Mouse (Mus musculus) limb, embryonic 13.5 days (tissue): ENCODE results near the gene Bzw2. TPM values are rescaled to one million over a fixed set of nuclear protein-coding genes. Genes with fewer than 3 reads are reported as not detected.

ENCODE experiments used
- ATAC-seq: fragments of 200-750 bp; cut with Nextera tagmentation; 2 replicates; pipeline ENCODE4 v1.8.0; 2017; ENCODE audit warnings: low read depth, moderate number of reproducible peaks, moderate TSS enrichment; ENCODE audit not compliant: low FRiP score
- H3K27ac ChIP-seq: fragments of 300-500 bp; sonication (generic); 2 replicates; pipeline ENCODE4 v1.5.1; 2015; ENCODE audit warnings: inconsistent platforms, mild to moderate bottlenecking, moderate library complexity
- H3K27me3 ChIP-seq: fragments of 300-500 bp; sonication (generic); 2 replicates; pipeline ENCODE4 v1.6.1; 2015; ENCODE audit warnings: mild to moderate bottlenecking, inconsistent platforms
- H3K36me3 ChIP-seq: fragments of 300-500 bp; sonication (generic); 2 replicates; pipeline ENCODE4 v1.6.1; 2015; ENCODE audit warnings: inconsistent platforms, mild to moderate bottlenecking, moderate library complexity
- H3K4me1 ChIP-seq: fragments of 300-500 bp; sonication (generic); 2 replicates; pipeline ENCODE4 v1.6.1; 2015; ENCODE audit warnings: inconsistent platforms
- H3K4me2 ChIP-seq: fragments of 300-500 bp; sonication (generic); replicated peaks from 2 replicates; pipeline ENCODE4 v1.6.1; 2015; ENCODE audit warnings: inconsistent platforms, mild to moderate bottlenecking, moderate library complexity
- H3K4me3 ChIP-seq: fragments of 300-500 bp; sonication (generic); 2 replicates; pipeline ENCODE4 v1.5.1; 2015; ENCODE audit warnings: moderate library complexity, mild to moderate bottlenecking, inconsistent platforms
- H3K9ac ChIP-seq: fragments of 300-500 bp; sonication (generic); 2 replicates; pipeline ENCODE4 v1.6.1; 2015; ENCODE audit warnings: mild to moderate bottlenecking, inconsistent platforms
- H3K9me3 ChIP-seq: fragments of 300-500 bp; sonication (generic); 2 replicates; pipeline ENCODE4 v1.6.1; 2016; ENCODE audit warnings: inconsistent platforms
- WGBS: fragments of 180-500 bp; shearing (Covaris S2); methylation state at CpG from one replicate; pipeline ENCODE4 v1.1.7; 2015; 5-methylcytosine and 5-hydroxymethylcytosine counted together
- polyA plus RNA-seq: library from polyadenylated mRNA; unstranded; fragments of >200 nt; fragmentation: Nextera tagmentation; extraction: Ambion mirVana; gene quantifications from 2 replicates; pipeline ENCODE4 v1.2.1, GENCODE M21; 2015

The Bzw2 gene
- polyA plus RNA-seq, 1 experiment from 2014 or later: 259 TPM

DNA sequence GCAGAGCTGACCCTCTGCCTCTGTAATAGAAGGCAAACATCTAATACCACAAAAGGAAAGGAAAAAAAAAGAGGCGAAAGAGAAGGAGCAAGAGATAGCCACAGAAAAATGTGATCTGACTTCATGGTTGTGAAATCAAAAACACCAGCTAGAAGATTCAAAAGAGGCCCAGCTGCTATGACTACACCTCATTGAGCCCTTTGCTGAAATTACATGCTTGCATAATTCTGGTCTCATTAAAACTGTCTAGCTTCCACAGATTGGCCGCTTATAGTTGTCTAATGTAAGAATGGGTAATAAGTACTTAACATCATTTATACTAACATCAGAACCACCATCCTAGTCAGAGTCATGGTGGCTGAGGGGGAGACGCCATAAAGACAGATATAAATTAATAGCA is 25.2 kb downstream of the Bzw2 start:
- ATAC-seq: no peak
- H3K9ac ChIP-seq: no peak overlapping the region
- H3K27me3 ChIP-seq: no peaks in the 10 kb centered on the region
- no peaks in the 10 kb centered on the region for H3K9me3 ChIP-seq
- peaks cover 60% of the 10 kb centered on the region for H3K36me3 ChIP-seq
- no peaks in the 10 kb centered on the region for H3K4me1 ChIP-seq
- 88% methylated on average over 3 of the region's 3 CpGs for WGBS
- no peak overlapping the region for H3K4me3 ChIP-seq
- no peak overlapping the region for H3K27ac ChIP-seq
- no peak overlapping the region for H3K4me2 ChIP-seq

DNA sequence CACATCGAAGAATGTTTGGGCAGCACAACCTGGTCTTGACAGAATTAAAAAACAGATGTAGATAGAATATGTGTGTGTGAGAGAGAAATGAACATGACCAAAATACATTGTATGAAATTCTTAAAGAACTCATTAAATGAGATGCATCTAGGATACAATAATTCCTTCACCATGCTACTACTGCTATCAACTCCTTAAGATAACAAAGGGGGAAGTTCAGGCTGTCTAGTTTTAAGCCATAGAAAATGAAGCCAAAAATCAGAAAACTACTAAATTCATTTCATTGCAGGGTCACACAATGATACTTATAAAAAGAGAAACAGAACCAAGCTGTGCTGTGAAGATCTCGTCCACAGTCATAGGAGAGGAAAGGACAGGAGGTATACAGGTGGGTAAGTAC is 25.6 kb downstream of the Bzw2 start:
- no peak for ATAC-seq
- H3K27ac ChIP-seq: no peak overlapping the region
- H3K27me3 ChIP-seq: no peaks in the 10 kb centered on the region
- no peaks in the 10 kb centered on the region for H3K4me1 ChIP-seq
- H3K4me3 ChIP-seq: no peak overlapping the region
- no peak overlapping the region for H3K9ac ChIP-seq
- H3K4me2 ChIP-seq: no peak overlapping the region
- 97% methylated on average over 2 of the region's 2 CpGs for WGBS
- no peaks in the 10 kb centered on the region for H3K9me3 ChIP-seq
- H3K36me3 ChIP-seq: peaks cover 60% of the 10 kb centered on the region

DNA sequence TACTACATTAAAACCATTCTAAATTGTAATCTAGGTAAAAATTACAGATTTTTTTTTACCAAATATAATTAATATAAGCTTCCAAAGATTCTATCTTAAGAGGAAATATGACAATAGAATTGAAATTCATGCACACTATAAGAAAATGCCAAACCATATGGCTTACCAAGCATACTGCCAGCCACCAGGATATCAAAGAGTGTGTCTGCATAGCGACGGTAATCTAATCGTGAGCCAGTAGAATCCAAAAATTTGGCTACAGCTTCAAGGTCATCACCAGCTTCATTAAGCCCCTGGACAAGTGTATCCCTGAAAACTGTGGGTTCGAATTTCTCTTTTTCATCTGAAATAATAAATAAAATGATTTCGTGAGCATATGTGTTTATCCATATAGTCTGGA is 28.1 kb downstream of the Bzw2 start:
- Histone ChIP-seq H3K27me3 (no peaks in the 10 kb centered on the region), H3K4me2 (no peak overlapping the region), H3K27ac (no peak overlapping the region), H3K4me1 (0 out of 2 replicates have a peak, but pooled peaks cover 1% of the 10 kb centered on the region), H3K36me3 (peaks cover 54% of the 10 kb centered on the region), H3K9ac (no peak overlapping the region), H3K9me3 (no peaks in the 10 kb centered on the region), H3K4me3 (no peak overlapping the region)
- no peak for ATAC-seq
- 94% methylated on average over 5 of the region's 5 CpGs for WGBS

DNA sequence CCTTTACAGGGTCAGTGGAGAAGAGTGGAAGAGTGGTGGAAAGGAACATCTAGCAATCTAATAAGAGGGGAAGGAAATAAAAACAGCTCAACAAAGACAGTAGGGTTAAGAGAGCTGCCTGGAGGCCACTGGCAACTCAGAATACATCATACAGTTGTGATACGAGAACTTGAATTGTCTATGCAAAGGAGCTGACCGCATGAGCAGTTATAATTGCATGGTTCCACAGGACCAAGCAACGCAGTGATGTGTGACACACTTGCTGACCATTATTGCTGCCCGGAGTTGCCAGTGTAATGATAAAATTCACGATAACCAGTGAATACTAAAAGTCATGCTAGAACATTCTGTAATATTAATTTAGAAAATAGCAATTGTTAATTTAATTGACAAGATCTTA is 31.8 kb downstream of the Bzw2 start:
- peaks cover 4% of the 10 kb centered on the region; the same call in 1 of the 2 replicates for H3K4me1 ChIP-seq
- no peak overlapping the region for H3K4me2 ChIP-seq
- no peak overlapping the region for H3K27ac ChIP-seq
- no peak overlapping the region for H3K4me3 ChIP-seq
- peaks cover 51% of the 10 kb centered on the region for H3K36me3 ChIP-seq
- 88% methylated on average over 5 of the region's 5 CpGs for WGBS
- no peak for ATAC-seq
- no peaks in the 10 kb centered on the region for H3K27me3 ChIP-seq
- H3K9me3 ChIP-seq: no peaks in the 10 kb centered on the region
- H3K9ac ChIP-seq: no peak overlapping the region

DNA sequence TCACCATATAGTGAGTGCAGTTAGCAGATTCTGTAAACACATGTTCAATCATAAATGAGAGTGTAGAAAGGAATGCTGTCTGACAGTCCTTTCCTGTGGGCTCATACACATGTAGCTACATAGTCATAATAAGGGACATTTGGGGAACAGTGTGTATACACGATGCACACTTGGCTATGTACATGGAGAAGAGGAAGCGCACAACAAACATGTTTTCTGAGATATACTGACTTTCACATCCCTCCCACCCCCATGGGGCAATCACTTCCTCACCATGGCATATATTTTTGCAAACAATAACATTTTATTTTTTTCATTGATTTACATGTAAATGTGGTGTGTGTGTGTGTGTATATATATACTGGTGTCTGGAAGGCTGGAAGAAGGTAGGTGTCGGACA is 38.6 kb downstream of the Bzw2 start:
- Histone ChIP-seq H3K9me3 (no peaks in the 10 kb centered on the region), H3K9ac (no peak overlapping the region), H3K4me3 (no peak overlapping the region), H3K36me3 (peaks cover 80% of the 10 kb centered on the region), H3K4me2 (no peak overlapping the region), H3K27ac (no peak overlapping the region), H3K27me3 (no peaks in the 10 kb centered on the region), H3K4me1 (no peaks in the 10 kb centered on the region)
- ATAC-seq: no peak
- 83% methylated on average over 3 of the region's 3 CpGs for WGBS

DNA sequence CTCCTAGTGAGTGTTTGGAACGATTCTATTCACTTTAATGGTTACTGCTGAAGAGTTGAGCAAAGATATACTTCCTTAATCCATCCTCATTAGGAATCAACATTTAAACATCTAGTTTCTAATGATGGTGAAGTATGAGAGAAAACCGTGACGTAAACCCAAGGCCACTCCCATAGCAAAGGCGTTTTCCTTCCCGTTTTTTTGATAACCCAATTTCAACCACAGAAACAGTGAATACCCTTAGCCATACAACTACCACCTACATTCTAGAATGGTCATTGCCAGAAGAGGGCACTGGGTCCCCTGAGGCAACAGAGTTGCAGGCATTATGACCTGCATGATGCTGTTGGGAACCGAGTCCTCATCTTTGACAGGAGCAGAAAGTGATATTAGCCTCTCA is 40.7 kb downstream of the Bzw2 start:
- ATAC-seq: no peak
- Histone ChIP-seq H3K27me3 (no peaks in the 10 kb centered on the region), H3K4me2 (no peak overlapping the region), H3K27ac (no peak overlapping the region), H3K9me3 (no peaks in the 10 kb centered on the region), H3K4me3 (no peak overlapping the region), H3K9ac (no peak overlapping the region), H3K4me1 (no peaks in the 10 kb centered on the region), H3K36me3 (peaks cover 79% of the 10 kb centered on the region)
- WGBS: 94% methylated on average over 6 of the region's 6 CpGs

DNA sequence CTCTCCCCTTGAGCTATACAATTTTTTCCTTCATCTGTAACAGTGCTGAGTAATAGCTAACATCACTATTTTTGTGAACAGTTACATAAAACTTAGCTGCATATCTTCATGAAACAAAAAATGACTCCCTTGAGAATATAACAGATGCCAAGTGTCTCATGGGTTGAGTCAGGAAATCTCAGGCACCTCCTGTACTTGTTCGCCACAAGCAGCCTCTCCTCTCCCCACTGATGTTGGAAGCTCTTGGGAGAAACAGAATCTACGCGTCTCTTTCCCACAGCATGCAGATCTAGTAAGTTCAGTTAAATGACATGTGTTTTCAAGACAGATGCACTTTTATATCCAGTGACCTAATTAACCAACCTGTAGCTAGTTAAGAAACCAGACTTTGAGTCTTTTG is 45.8 kb downstream of the Bzw2 start:
- no peak overlapping the region for H3K9ac ChIP-seq
- no peak overlapping the region for H3K27ac ChIP-seq
- no peaks in the 10 kb centered on the region for H3K9me3 ChIP-seq
- 86% methylated on average over 3 of the region's 3 CpGs for WGBS
- H3K27me3 ChIP-seq: no peaks in the 10 kb centered on the region
- ATAC-seq: no peak
- no peak overlapping the region for H3K4me2 ChIP-seq
- H3K4me1 ChIP-seq: no peaks in the 10 kb centered on the region
- no peak overlapping the region for H3K4me3 ChIP-seq
- peaks cover 90% of the 10 kb centered on the region for H3K36me3 ChIP-seq

DNA sequence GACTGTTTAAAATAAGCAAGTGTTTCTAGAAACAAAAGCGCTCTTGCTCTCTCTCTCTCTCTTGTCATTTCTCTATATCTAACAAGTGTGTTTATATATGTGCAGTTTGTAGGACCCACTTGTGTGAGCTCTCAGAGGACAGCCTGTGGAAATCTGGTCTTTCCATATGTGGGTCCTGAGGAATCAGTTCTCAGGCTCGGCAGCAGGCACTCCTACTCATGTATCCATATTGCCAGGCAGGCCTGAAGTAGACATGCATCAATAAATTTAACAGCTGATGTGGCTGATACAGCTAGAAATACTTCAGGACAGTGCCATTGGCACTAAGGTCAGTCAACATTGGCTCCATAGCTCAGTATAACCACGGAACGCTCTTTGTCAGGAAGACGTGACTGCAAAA is 46.8 kb downstream of the Bzw2 start:
- ATAC-seq: no peak
- WGBS: 94% methylated on average over 5 of the region's 5 CpGs
- H3K4me2 ChIP-seq: no peak overlapping the region
- H3K27ac ChIP-seq: no peak overlapping the region
- no peak overlapping the region for H3K4me3 ChIP-seq
- H3K36me3 ChIP-seq: peaks cover 86% of the 10 kb centered on the region
- H3K4me1 ChIP-seq: no peaks in the 10 kb centered on the region
- no peaks in the 10 kb centered on the region for H3K27me3 ChIP-seq
- no peaks in the 10 kb centered on the region for H3K9me3 ChIP-seq
- H3K9ac ChIP-seq: no peak overlapping the region

DNA sequence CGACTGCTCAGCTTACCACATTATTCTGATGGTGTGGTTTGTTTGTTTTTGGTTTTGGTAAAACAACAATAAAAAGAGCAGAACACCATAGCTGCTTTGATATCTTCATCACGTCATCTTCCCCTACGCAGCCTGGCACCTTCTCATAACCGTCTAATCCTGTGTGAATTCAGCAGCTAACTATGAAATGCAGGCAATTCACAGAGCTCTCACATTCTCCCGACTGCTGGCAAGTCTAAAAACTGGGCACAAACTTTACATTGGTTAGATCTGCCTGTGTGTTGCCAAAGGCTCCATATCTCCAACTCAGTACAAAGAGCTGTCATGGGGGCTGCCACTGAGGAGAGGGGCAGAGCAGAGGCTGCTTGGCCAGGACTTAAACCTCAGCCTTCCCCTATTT is 47.4 kb downstream of the Bzw2 start:
- no peak for ATAC-seq
- Histone ChIP-seq H3K4me1 (no peaks in the 10 kb centered on the region), H3K4me3 (no peak overlapping the region), H3K9me3 (no peaks in the 10 kb centered on the region), H3K27me3 (no peaks in the 10 kb centered on the region), H3K4me2 (no peak overlapping the region), H3K9ac (no peak overlapping the region), H3K27ac (no peak overlapping the region), H3K36me3 (peaks cover 84% of the 10 kb centered on the region)
- WGBS: 87% methylated on average over 5 of the region's 5 CpGs

DNA sequence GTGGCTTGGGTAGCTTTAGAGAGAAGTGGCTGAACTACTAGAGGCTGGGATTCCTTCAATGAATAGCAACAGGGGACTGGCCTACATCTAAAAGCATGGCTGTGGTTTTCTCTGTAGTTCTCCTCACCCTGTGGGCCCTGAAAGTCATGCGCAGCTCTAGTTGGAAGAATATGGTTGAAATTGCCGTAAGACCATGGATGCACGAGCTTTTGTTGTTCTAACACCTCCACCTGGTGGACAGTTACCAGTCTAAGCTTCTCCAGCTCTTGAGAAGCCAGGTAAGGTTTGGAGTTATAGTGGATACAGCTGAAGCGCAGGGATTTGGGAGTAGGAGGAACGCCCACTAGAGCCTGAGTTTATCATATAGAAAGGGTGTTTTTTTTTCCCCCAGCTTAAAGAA is 49.4 kb downstream of the Bzw2 start:
- no peak overlapping the region for H3K4me3 ChIP-seq
- no peaks in the 10 kb centered on the region for H3K27me3 ChIP-seq
- no peak overlapping the region for H3K4me2 ChIP-seq
- H3K27ac ChIP-seq: no peak overlapping the region
- WGBS: 93% methylated on average over 5 of the region's 5 CpGs
- peaks cover 78% of the 10 kb centered on the region for H3K36me3 ChIP-seq
- ATAC-seq: no peak
- no peaks in the 10 kb centered on the region for H3K4me1 ChIP-seq
- no peak overlapping the region for H3K9ac ChIP-seq
- H3K9me3 ChIP-seq: no peaks in the 10 kb centered on the region

DNA sequence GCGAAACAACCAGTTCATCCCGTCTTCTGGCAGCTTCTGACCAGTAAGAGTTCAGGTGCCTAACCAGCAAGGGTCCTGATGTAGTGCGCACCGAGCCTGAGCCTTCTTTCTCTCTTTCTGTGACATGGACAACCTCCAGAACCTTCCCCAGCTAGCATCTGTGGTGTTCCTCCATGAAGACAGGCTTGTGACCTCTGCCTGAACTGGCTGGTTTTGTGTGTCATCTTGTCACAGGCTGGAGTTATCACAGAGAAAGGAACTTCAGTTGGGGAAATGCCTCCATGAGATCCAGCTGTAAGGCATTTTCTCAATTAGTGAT is 54.3 kb downstream of the Bzw2 start:
- Histone ChIP-seq H3K27me3 (no peaks in the 10 kb centered on the region), H3K4me1 (no peaks in the 10 kb centered on the region), H3K27ac (no peak overlapping the region), H3K36me3 (peaks cover 54% of the 10 kb centered on the region), H3K9ac (no peak overlapping the region), H3K9me3 (no peaks in the 10 kb centered on the region), H3K4me3 (no peak overlapping the region), H3K4me2 (no peak overlapping the region)
- 85% methylated on average over 4 of the region's 4 CpGs for WGBS
- no peak for ATAC-seq

DNA sequence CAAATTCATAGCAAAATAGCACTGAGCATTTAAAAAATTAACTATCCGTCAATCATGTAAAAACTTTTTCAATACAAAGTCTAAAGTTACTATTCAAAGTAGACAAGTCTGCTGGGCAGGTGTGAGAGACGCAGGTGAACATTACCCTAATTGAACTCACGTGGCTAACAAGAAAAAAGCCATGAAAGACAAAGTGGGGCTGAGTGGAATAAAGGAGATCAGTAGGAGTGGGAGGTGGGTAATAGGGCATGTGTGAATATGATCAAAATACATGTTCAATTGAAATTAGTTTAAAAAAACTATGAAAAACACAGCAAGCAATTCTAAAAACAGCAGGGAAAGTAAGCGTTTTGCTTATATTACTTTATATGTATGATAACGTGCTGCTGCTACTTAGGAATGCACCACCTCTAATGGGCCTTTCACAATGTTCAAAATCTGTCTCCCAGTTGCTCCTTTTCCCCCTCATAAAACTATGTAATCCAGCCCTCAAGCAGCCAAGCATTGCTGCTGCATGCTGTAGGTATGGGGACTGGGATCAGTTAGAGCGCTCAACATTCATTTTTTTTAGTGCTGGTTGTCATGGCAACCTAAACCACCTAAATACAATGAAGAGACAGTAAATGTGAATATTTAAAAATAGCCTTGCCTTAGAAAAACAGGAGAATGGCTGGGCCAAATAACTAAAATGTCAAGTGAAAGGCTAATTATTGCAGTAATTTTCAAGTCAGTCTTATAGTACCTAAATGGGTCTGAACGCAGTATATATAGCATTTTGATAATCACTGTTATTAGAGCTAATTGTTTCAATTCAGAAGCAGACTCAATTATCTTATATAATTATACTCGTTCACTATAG is 54.9 kb downstream of the Bzw2 start:
- H3K9me3 ChIP-seq: no peaks in the 10 kb centered on the region
- H3K4me2 ChIP-seq: no peak overlapping the region
- H3K27ac ChIP-seq: no peak overlapping the region
- ATAC-seq: peak; percentile 61
- WGBS: 74% methylated on average over 8 of the region's 8 CpGs
- H3K4me1 ChIP-seq: no peaks in the 10 kb centered on the region
- no peak overlapping the region for H3K4me3 ChIP-seq
- no peaks in the 10 kb centered on the region for H3K27me3 ChIP-seq
- H3K36me3 ChIP-seq: peaks cover 54% of the 10 kb centered on the region
- no peak overlapping the region for H3K9ac ChIP-seq

DNA sequence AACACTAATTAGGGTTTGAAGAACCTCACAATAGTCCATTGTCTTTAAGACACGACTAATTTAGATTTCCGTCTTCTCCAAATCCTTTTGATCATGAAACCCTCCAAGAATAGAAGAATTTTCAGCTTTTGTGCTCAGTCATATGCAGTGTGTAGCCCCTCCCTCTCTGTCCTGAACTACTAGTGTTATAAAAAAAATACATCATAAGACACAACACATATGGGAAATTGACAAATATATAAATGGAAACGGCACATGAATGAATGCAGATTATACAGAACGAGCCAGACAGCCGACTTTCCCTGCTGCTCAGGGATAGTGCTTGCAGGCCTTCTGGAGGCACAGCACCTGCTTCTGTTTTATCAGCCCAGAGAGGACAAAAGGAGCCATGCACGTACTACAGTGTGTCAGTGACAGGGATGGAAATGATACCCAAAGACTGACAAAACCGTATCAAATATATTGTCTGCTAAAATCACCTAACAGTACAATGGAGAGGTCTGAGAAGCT is 62.5 kb downstream of the Bzw2 start:
- H3K36me3 ChIP-seq: peaks cover 61% of the 10 kb centered on the region

More for the DNA sequence above, 62.5 kb downstream of the Bzw2 start:
- no peak overlapping the region for H3K4me2 ChIP-seq
- no peaks in the 10 kb centered on the region for H3K9me3 ChIP-seq
- H3K4me3 ChIP-seq: no peak overlapping the region
- no peak overlapping the region for H3K27ac ChIP-seq
- 89% methylated on average over 7 of the region's 7 CpGs for WGBS
- no peak overlapping the region for H3K9ac ChIP-seq
- H3K4me1 ChIP-seq: no peaks in the 10 kb centered on the region
- no peak for ATAC-seq
- no peaks in the 10 kb centered on the region for H3K27me3 ChIP-seq
